Mouse (Mus musculus): ENCODE data around the gene Agl. TPM values are rescaled to one million over a fixed set of nuclear protein-coding genes. Genes with fewer than 3 reads are reported as not detected.

Agl gene
- polyA plus RNA-seq (2012; fragmentation: generic; extraction: Trizol), result 8.7 TPM
- long read RNA-seq, experiment 1, full-length matches to known transcripts, result 1 of 6 reads
- long read RNA-seq, experiment 1, partial matches to known transcripts, result 5 of 6 reads
- long read RNA-seq, experiment 1, other reads (novel, unspliced or antisense), result 0 of 6 reads
- long read RNA-seq, experiment 2, full-length matches to known transcripts, result 59 of 79 reads
- long read RNA-seq, experiment 2, partial matches to known transcripts, result 11 of 79 reads
- long read RNA-seq, experiment 2, other reads (novel, unspliced or antisense), result 9 of 79 reads

DNA sequence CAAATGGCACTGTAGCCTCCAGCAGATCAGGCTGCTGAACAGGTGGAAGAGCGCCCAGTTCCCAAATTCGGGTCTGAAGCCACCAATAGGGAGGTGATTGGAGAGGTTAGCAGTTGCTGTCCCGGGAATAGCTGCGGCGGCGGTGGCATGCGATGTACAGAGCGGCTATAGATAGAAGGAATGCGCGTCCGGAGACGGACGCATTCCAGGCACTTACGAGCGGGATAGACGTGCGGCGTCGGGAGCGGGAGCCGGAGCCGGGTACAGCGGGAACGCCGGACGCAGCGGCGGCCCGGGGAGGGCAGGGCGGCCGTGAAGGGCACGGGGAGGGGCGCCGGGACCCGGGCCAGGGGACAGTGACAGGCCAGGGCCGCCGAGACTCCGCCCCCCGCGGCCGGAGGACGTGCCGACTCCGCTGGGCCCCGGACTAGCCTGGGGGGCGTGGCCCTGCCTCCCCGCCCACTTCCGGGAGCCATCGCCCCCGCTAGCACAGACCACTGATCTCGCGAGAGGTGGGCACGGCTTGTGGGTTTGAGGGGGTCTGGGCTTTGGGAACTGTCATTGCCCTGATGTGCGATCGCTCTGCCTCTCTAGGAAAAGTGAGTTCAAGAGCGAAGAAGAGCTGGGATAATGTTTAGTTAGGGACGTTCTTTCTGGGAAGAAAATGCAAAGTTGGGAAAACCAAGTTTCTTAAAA lies at the start of gene Agl:
Gene Agl (minus strand): TSS at position 356 of the 696 bp plus-strand sequence.
- H3K27me3 ChIP-seq (ENCODE audit: control insufficient read depth, insufficient read depth, insufficient read length), result no peaks in the 10 kb centered on the region
- TF ChIP-seq MYOG (IDR thresholded peaks at IDR 0.05; ENCODE audit: control insufficient read depth, extremely low read depth, insufficient read length), result no peak
- TF ChIP-seq USF1 (IDR thresholded peaks at IDR 0.05; ENCODE audit: low read depth), result no peak
- no peak for TF ChIP-seq CEBPB (IDR thresholded peaks at IDR 0.05; ENCODE audit: low read depth)
- no peak for TF ChIP-seq MAX (IDR thresholded peaks at IDR 0.05)
- TF ChIP-seq CTCF (IDR thresholded peaks at IDR 0.05; ENCODE audit: control insufficient read depth, insufficient read depth, insufficient read length), result no peak
- no peak for TF ChIP-seq FOSL1 (IDR thresholded peaks at IDR 0.05; ENCODE audit: insufficient read depth, low read length, poor library complexity, severe bottlenecking)
- H3K36me3 ChIP-seq (ENCODE audit: control insufficient read depth, insufficient read depth), result peaks cover 2% of the 10 kb centered on the region
- H3K79me3 ChIP-seq (ENCODE audit: low read depth), result peaks cover 1% of the 10 kb centered on the region
- peaks cover 8% of the 10 kb centered on the region for H3K79me2 ChIP-seq (ENCODE audit: control insufficient read depth, insufficient read depth)
- peak within 1 kb of the TSS; percentile 65 for H3ac ChIP-seq (ENCODE audit: control insufficient read depth, insufficient read length, low read depth)
- peak within 1 kb of the TSS; percentile 38 for H3K4me3 ChIP-seq (ENCODE audit: insufficient read depth, poor library complexity, severe bottlenecking)

DNA sequence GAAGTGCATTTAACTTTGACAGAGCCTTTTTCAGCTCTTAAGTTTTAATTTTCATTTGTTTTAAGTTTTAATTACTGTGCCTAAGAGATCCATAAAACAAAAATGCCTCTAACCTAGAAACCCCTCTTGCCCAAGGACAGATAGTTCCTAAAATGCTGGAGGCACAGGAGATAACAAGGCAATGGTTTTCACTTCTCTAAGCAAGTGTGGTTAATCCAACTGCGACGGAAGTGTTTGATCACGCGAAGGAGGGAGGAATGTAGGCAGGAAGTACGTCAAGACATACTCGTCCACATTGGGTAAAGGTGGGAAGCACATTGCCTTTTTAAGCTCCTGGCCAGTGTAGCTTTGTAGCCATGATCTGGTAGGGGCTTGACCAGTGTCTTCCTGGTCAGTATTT lies 49.6 kb upstream of the Agl start:
- no peak overlapping the region for H3K4me3 ChIP-seq (ENCODE audit: insufficient read depth, poor library complexity, severe bottlenecking)
- peaks cover 7% of the 10 kb centered on the region for H3K79me2 ChIP-seq (ENCODE audit: control insufficient read depth, insufficient read depth)
- no peak for TF ChIP-seq MYOD1 (IDR thresholded peaks at IDR 0.05; ENCODE audit: control insufficient read depth, insufficient read length, low read depth)
- no peak for TF ChIP-seq MAX (IDR thresholded peaks at IDR 0.05)
- no peak for TF ChIP-seq FOSL1 (IDR thresholded peaks at IDR 0.05; ENCODE audit: insufficient read depth, low read length, poor library complexity, severe bottlenecking)
- no peak for TF ChIP-seq CEBPB (IDR thresholded peaks at IDR 0.05; ENCODE audit: low read depth)
- TF ChIP-seq CTCF (IDR thresholded peaks at IDR 0.05; ENCODE audit: control insufficient read depth, insufficient read depth, insufficient read length), result no peak
- no peak for TF ChIP-seq USF1 (IDR thresholded peaks at IDR 0.05; ENCODE audit: low read depth)
- TF ChIP-seq MYOG (IDR thresholded peaks at IDR 0.05; ENCODE audit: control insufficient read depth, extremely low read depth, insufficient read length), result no peak
- H3K36me3 ChIP-seq (ENCODE audit: control insufficient read depth, insufficient read depth), result no peaks in the 10 kb centered on the region
- no peak overlapping the region for H3ac ChIP-seq (ENCODE audit: control insufficient read depth, insufficient read length, low read depth)
- no peaks in the 10 kb centered on the region for H3K27me3 ChIP-seq (ENCODE audit: control insufficient read depth, insufficient read depth, insufficient read length)
- peaks cover 4% of the 10 kb centered on the region for H3K79me3 ChIP-seq (ENCODE audit: low read depth)

DNA sequence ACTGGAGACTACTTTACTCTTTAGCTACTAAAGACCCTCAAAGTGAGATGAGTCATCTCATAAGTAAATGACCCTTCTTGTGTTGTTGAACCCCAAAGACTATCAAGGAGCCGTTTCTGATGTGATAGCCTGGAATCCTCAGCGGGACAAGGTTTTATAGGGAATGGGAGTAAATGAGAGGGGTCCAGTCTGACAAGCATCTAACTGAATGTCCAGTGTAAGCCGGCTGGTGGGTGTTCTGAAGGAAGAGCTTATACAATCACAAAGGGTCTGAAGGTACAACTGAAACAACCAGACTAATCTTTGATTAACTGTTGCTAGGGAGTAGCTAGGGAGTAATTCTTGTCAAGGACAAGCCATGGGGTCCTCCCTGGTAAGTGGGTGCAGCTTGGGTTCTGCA lies 44.5 kb upstream of the Agl start:
- Histone ChIP-seq H3K4me3 (ENCODE audit: insufficient read depth, poor library complexity, severe bottlenecking) (no peak overlapping the region), H3K79me3 (ENCODE audit: low read depth) (no peaks in the 10 kb centered on the region), H3K36me3 (ENCODE audit: control insufficient read depth, insufficient read depth) (no peaks in the 10 kb centered on the region), H3ac (ENCODE audit: control insufficient read depth, insufficient read length, low read depth) (no peak overlapping the region), H3K27me3 (ENCODE audit: control insufficient read depth, insufficient read depth, insufficient read length) (no peaks in the 10 kb centered on the region), H3K79me2 (ENCODE audit: control insufficient read depth, insufficient read depth) (no peaks in the 10 kb centered on the region)
- TF ChIP-seq CTCF (IDR thresholded peaks at IDR 0.05; ENCODE audit: control insufficient read depth, insufficient read depth, insufficient read length) (no peak), MYOD1 (IDR thresholded peaks at IDR 0.05; ENCODE audit: control insufficient read depth, insufficient read length, low read depth) (no peak), MYOG (IDR thresholded peaks at IDR 0.05; ENCODE audit: control insufficient read depth, extremely low read depth, insufficient read length) (no peak), FOSL1 (IDR thresholded peaks at IDR 0.05; ENCODE audit: insufficient read depth, low read length, poor library complexity, severe bottlenecking) (no peak), MAX (IDR thresholded peaks at IDR 0.05) (no peak), CEBPB (IDR thresholded peaks at IDR 0.05; ENCODE audit: low read depth) (no peak), USF1 (IDR thresholded peaks at IDR 0.05; ENCODE audit: low read depth) (no peak)

DNA sequence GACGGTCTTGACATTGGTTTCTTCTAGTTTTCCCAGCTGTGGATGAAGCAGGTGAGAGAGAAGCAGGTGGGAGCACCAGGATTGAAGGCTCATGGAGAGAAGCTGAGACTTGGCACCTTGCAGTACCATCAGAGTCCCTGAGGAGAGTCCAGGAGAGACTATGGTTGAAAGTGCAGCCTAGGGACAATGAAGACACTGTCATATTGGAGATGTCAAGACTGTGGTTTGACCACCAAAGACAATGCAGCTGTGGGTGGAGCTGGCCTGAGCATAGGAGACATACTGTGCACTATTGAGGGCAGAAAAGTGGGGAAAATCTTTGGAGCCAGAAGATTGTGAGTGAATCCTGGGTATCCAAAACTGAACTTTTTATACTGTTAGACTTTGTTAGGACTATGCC lies 42.4 kb upstream of the Agl start:
- Histone ChIP-seq H3ac (ENCODE audit: control insufficient read depth, insufficient read length, low read depth) (no peak overlapping the region), H3K27me3 (ENCODE audit: control insufficient read depth, insufficient read depth, insufficient read length) (no peaks in the 10 kb centered on the region)

DNA sequence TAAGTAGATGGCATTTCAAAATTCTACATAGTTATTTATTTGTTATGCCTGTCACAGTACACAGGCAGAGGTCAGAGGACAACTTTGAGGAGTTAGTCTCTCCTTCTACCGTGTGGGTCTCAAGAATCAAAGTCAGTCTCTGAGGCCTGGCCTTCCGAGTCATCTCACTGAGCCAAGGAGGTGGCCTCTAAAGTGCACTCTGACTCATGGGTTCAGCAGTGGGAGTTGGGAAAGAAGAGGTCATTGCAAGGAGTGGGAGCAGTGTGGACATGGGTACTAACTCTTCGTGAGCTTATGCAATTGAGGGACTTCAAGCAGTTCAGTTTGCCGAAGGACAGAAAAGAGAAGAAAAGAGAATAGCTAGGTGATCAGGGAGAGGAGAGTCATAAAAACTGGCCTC lies 41.0 kb upstream of the Agl start:
- H3K27me3 ChIP-seq (ENCODE audit: control insufficient read depth, insufficient read depth, insufficient read length), result no peaks in the 10 kb centered on the region
- H3K4me3 ChIP-seq (ENCODE audit: insufficient read depth, poor library complexity, severe bottlenecking), result no peak overlapping the region
- TF ChIP-seq CEBPB (IDR thresholded peaks at IDR 0.05; ENCODE audit: low read depth) (peak; percentile 31), MYOG (IDR thresholded peaks at IDR 0.05; ENCODE audit: control insufficient read depth, extremely low read depth, insufficient read length) (no peak), USF1 (IDR thresholded peaks at IDR 0.05; ENCODE audit: low read depth) (no peak), MYOD1 (IDR thresholded peaks at IDR 0.05; ENCODE audit: control insufficient read depth, insufficient read length, low read depth) (no peak)
- H3K36me3 ChIP-seq (ENCODE audit: control insufficient read depth, insufficient read depth), result no peaks in the 10 kb centered on the region
- H3K79me2 ChIP-seq (ENCODE audit: control insufficient read depth, insufficient read depth), result no peaks in the 10 kb centered on the region
- H3K79me3 ChIP-seq (ENCODE audit: low read depth), result no peaks in the 10 kb centered on the region
- H3ac ChIP-seq (ENCODE audit: control insufficient read depth, insufficient read length, low read depth), result no peak overlapping the region

More for the DNA sequence above, 42.4 kb upstream of the Agl start:
- Histone ChIP-seq H3K36me3 (ENCODE audit: control insufficient read depth, insufficient read depth) (no peaks in the 10 kb centered on the region), H3K4me3 (ENCODE audit: insufficient read depth, poor library complexity, severe bottlenecking) (no peak overlapping the region), H3K79me2 (ENCODE audit: control insufficient read depth, insufficient read depth) (no peaks in the 10 kb centered on the region), H3K79me3 (ENCODE audit: low read depth) (no peaks in the 10 kb centered on the region)
- no peak for TF ChIP-seq CTCF (IDR thresholded peaks at IDR 0.05; ENCODE audit: control insufficient read depth, insufficient read depth, insufficient read length)
- TF ChIP-seq FOSL1 (IDR thresholded peaks at IDR 0.05; ENCODE audit: insufficient read depth, low read length, poor library complexity, severe bottlenecking), result no peak
- TF ChIP-seq MYOD1 (IDR thresholded peaks at IDR 0.05; ENCODE audit: control insufficient read depth, insufficient read length, low read depth), result no peak
- no peak for TF ChIP-seq MAX (IDR thresholded peaks at IDR 0.05)
- no peak for TF ChIP-seq MYOG (IDR thresholded peaks at IDR 0.05; ENCODE audit: control insufficient read depth, extremely low read depth, insufficient read length)
- TF ChIP-seq USF1 (IDR thresholded peaks at IDR 0.05; ENCODE audit: low read depth), result no peak
- TF ChIP-seq CEBPB (IDR thresholded peaks at IDR 0.05; ENCODE audit: low read depth), result no peak
